Mouse (Mus musculus) heart, postnatal 0 days (tissue): ENCODE measurements around the gene Aup1.
A peak's percentile ranks its signal among the peaks of the same experiment; 100 is the strongest.

Source experiments
- CTCF ChIP-seq: IDR thresholded peaks from 2 replicates; pipeline ENCODE4 v1.5.1; 2016; ENCODE audit warnings: antibody characterized with exemption, control low read depth, low read depth
- EP300 ChIP-seq: IDR thresholded peaks from 2 replicates; pipeline ENCODE4 v1.6.1; 2016; ENCODE audit warnings: antibody characterized with exemption, low read depth

DNA sequence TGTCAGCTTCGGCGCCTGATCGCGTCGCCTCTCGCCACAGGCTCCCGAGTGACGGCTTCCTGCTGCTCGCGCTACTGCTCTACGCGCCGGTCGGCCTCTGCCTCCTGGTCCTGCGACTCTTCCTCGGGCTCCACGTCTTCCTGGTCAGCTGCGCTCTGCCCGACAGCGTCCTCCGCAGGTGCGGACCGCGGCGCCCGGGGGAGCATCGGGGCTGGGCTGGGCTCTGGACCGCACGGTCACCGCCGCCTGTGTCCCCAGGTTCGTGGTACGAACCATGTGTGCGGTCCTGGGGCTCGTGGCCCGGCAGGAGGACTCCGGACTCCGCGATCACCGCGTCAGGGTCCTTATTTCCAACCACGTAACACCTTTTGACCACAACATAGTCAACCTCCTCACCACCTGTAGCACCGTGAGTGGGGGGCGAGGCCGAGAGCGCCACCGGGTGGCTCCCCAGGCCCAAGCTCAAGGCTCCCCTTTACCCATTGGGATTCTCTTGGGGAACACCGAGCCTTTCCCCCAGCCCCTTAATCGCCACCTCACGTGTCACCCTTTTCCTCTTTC, 630 bp downstream of the Aup1 start, which contains the start of gene Htra2:
- TF ChIP-seq CTCF = peak; percentile 24; the same call in 1 of the 2 replicates
- no peak; the same call in 1 of the 2 replicates for TF ChIP-seq EP300
